ENCODE assay signal across 25 mouse cellular contexts in genomic region chr9:49746176-49746575, GRCm38 (mm10). TPM values are rescaled to one million over a fixed set of nuclear protein-coding genes. Genes with fewer than 3 reads are reported as not detected.
DNase-seq lines count a peak whose midpoint lies in the region; ATAC-seq and TF ChIP-seq lines count a peak whose summit lies in the region.
"Had no signal": no experiment of that assay in that cellular context is flagged by ENCODE, and none has a peak within 500 bp of the region (broad histone marks: within the 10 kb centered on the region; RNA-seq: fewer than 3 reads in every experiment).

No protein-coding gene starts in this region.

- no peaks in the 10 kb centered on the region for H3K36me3 ChIP-seq in lung, embryonic 14.5 days (ENCODE audit: insufficient read depth)
- no peaks in the 10 kb centered on the region for H3K36me3 ChIP-seq in midbrain, postnatal 0 days (ENCODE audit: insufficient read depth, low read length)
- no peaks in the 10 kb centered on the region for H3K36me3 ChIP-seq in midbrain, embryonic 14.5 days (ENCODE audit: control insufficient read depth, insufficient read depth, low read length)
- H3K36me3 ChIP-seq: G1E; heart, embryonic 10.5 days; heart, embryonic 15.5 days; hindbrain, embryonic 12.5 days; kidney, embryonic 15.5 days; liver, embryonic 15.5 days; lung, embryonic 15.5 days; midbrain, embryonic 12.5 days had no signal

- no peak overlapping the region for H3K9ac ChIP-seq in lung, embryonic 14.5 days
- H3K9ac ChIP-seq in midbrain, postnatal 0 days (replicated peaks; ENCODE audit: low read length, poor library complexity, severe bottlenecking) = no peak overlapping the region
- H3K9ac ChIP-seq in midbrain, embryonic 14.5 days (replicated peaks; ENCODE audit: low read length) = no peak overlapping the region
- H3K9ac ChIP-seq: heart, embryonic 15.5 days; hindbrain, embryonic 12.5 days; kidney, embryonic 15.5 days; liver, embryonic 15.5 days; lung, embryonic 15.5 days; midbrain, embryonic 12.5 days had no signal

- H3K4me1 ChIP-seq in lung, embryonic 14.5 days (ENCODE audit: insufficient read depth) = no peaks in the 10 kb centered on the region
- H3K4me1 ChIP-seq in midbrain, postnatal 0 days (ENCODE audit: insufficient read depth, low read length) = peaks cover 22% of the 10 kb centered on the region
- peaks cover 24% of the 10 kb centered on the region for H3K4me1 ChIP-seq in midbrain, embryonic 14.5 days (ENCODE audit: control insufficient read depth, insufficient read depth, low read length)
- H3K4me1 ChIP-seq: heart, embryonic 10.5 days; liver, embryonic 15.5 days had no signal

- no peak overlapping the region for H3K4me3 ChIP-seq in lung, embryonic 14.5 days (ENCODE audit: low read depth, low read length)
- no peak overlapping the region for H3K4me3 ChIP-seq in midbrain, postnatal 0 days (ENCODE audit: low read depth, low read length)
- H3K4me3 ChIP-seq in midbrain, embryonic 14.5 days (replicated peaks; ENCODE audit: low read depth, low read length) = no peak overlapping the region
- H3K4me3 ChIP-seq: heart, embryonic 10.5 days; heart, embryonic 15.5 days; hindbrain, embryonic 12.5 days; kidney, embryonic 15.5 days; liver, embryonic 15.5 days; lung, embryonic 15.5 days; midbrain, embryonic 12.5 days had no signal

- peak; percentile 51 for DNase-seq in cerebellum, adult 9-10 months
- no peak for DNase-seq in cerebellum, adult 18-20 months
- peak; percentile 78 for DNase-seq in lung, embryonic 14.5 days
- DNase-seq in lung, postnatal 4 days = no peak
- peak; percentile 41 for DNase-seq in midbrain, postnatal 0 days (ENCODE audit: low spot score)
- DNase-seq in midbrain, embryonic 14.5 days = no peak
- peak; percentile 71 for DNase-seq in retina, postnatal 1 day
- DNase-seq in frontal cortex, postnatal 10 days (ENCODE audit: low spot score in 2 of 2) = no peak
- DNase-seq: adrenal gland, postnatal 36 days; cerebellum, adult 8-10 months; gastrocnemius, postnatal 25 days; heart, adult 11 months; kidney, adult 18-20 months; kidney, postnatal 25 days; right cerebral cortex, postnatal 14 days; thymus, postnatal 4 days had no signal

- no peak overlapping the region for H3K27ac ChIP-seq in lung, embryonic 14.5 days (ENCODE audit: low read depth)
- 0 out of 2 replicates have a peak overlapping the region, but pooled peaks have one; percentile 13 for H3K27ac ChIP-seq in midbrain, postnatal 0 days (ENCODE audit: low read depth, low read length)
- no peak overlapping the region for H3K27ac ChIP-seq in midbrain, embryonic 14.5 days (replicated peaks; ENCODE audit: low read depth, low read length)
- H3K27ac ChIP-seq: heart, embryonic 10.5 days; heart, embryonic 15.5 days; hindbrain, embryonic 12.5 days; liver, embryonic 15.5 days; lung, embryonic 15.5 days had no signal

- H3K27me3 ChIP-seq in lung, embryonic 14.5 days (ENCODE audit: insufficient read depth, low read length) = no peaks in the 10 kb centered on the region
- no peaks in the 10 kb centered on the region for H3K27me3 ChIP-seq in midbrain, postnatal 0 days (ENCODE audit: insufficient read depth, low read length)
- H3K27me3 ChIP-seq in midbrain, embryonic 14.5 days (ENCODE audit: control insufficient read depth, insufficient read depth, low read length) = no peaks in the 10 kb centered on the region
- H3K27me3 ChIP-seq: heart, embryonic 15.5 days; hindbrain, embryonic 12.5 days; kidney, embryonic 15.5 days; liver, embryonic 15.5 days; lung, embryonic 15.5 days; midbrain, embryonic 12.5 days had no signal

- H3K4me2 ChIP-seq in lung, embryonic 14.5 days = no peak overlapping the region
- no peak overlapping the region for H3K4me2 ChIP-seq in midbrain, postnatal 0 days (ENCODE audit: low read depth, low read length, poor library complexity, severe bottlenecking)
- H3K4me2 ChIP-seq in midbrain, embryonic 14.5 days (ENCODE audit: low read length) = no peak overlapping the region
- H3K4me2 ChIP-seq: heart, embryonic 15.5 days; hindbrain, embryonic 12.5 days; kidney, embryonic 15.5 days; liver, embryonic 15.5 days; lung, embryonic 15.5 days; midbrain, embryonic 12.5 days had no signal

- no peak for TF ChIP-seq CTCF in lung, embryonic 14.5 days (IDR thresholded peaks at IDR 0.05; ENCODE audit: low read depth)
- no peak for TF ChIP-seq CTCF in midbrain, postnatal 0 days (IDR thresholded peaks at IDR 0.05)

- H3K9me3 ChIP-seq in lung, embryonic 14.5 days (ENCODE audit: low read depth, low read length) = no peaks in the 10 kb centered on the region
- H3K9me3 ChIP-seq in midbrain, postnatal 0 days (ENCODE audit: low read length) = no peaks in the 10 kb centered on the region
- H3K9me3 ChIP-seq in midbrain, embryonic 14.5 days (ENCODE audit: control insufficient read depth, low read length) = no peaks in the 10 kb centered on the region
- H3K9me3 ChIP-seq: heart, embryonic 10.5 days; heart, embryonic 15.5 days; hindbrain, embryonic 12.5 days; kidney, embryonic 15.5 days; liver, embryonic 15.5 days; lung, embryonic 15.5 days; midbrain, embryonic 12.5 days had no signal

- ATAC-seq in lung, embryonic 14.5 days (ENCODE audit: insufficient read depth) = no peak
- no peak for ATAC-seq in midbrain, postnatal 0 days (ENCODE audit: low FRiP score)
- no peak for ATAC-seq in midbrain, embryonic 14.5 days (ENCODE audit: low FRiP score, low TSS enrichment)
- ATAC-seq: inflammation-experienced regulatory T-cells, adult 6 months had no signal

- WGBS in lung, embryonic 14.5 days = 38% methylated on average over 2 of the region's 2 CpGs
- WGBS in midbrain, postnatal 0 days = 51% methylated on average over 2 of the region's 2 CpGs
- WGBS in midbrain, embryonic 14.5 days = 61% methylated on average over 2 of the region's 2 CpGs

RNA-seq across cellular contexts. Expression of gene Ncam1, which starts 52.5 kb away (rescaled TPM):
- 19.6 and 21.9 TPM in 2 replicates for polyA plus RNA-seq in lung, embryonic 14.5 days (2014; fragmentation: Nextera tagmentation; extraction: Ambion mirVana)
- 601 and 603 TPM in 2 replicates for total RNA-seq in midbrain, postnatal 0 days (2014; rRNA removed)
- 615 and 685 TPM in 2 replicates for polyA plus RNA-seq in midbrain, postnatal 0 days (2015; fragmentation: Nextera tagmentation; extraction: Ambion mirVana)
- polyA plus RNA-seq in midbrain, embryonic 14.5 days (2014; fragmentation: Nextera tagmentation; extraction: Ambion mirVana) = 389 and 477 TPM in 2 replicates
- polyA plus RNA-seq: G1E had no signal

Comparison
In these comparisons a context has a peak if more than half of its experiments do, and no peak if none do; other contexts are left out.
1. DNase-seq: peak in cerebellum, adult 9-10 months (single experiment), lung, embryonic 14.5 days (single experiment), midbrain, postnatal 0 days (single experiment) and retina, postnatal 1 day (single experiment); none in cerebellum, adult 18-20 months (0 of 2), lung, postnatal 4 days (0 of 2), midbrain, embryonic 14.5 days (single experiment) and frontal cortex, postnatal 10 days (0 of 2).
2. RNA of gene Ncam1, which starts 52.5 kb away (polyA plus RNA-seq): 615 to 685 TPM in midbrain, postnatal 0 days and 389 to 477 TPM in midbrain, embryonic 14.5 days; 19.6 to 21.9 TPM in lung, embryonic 14.5 days; every median in the first group is over 10 times any median in the second.